Mouse (Mus musculus) erythroblast, embryonic 14.5 days (primary cell): Measurements from ENCODE around the gene Plekhg3. TPM values are rescaled to one million over a fixed set of nuclear protein-coding genes. Genes with fewer than 3 reads are reported as not detected.

ENCODE experiments used
- H3K27me3 ChIP-seq: 2 replicates; pipeline ENCODE4 v1.6.1; 2012; ENCODE audit warnings: inconsistent platforms; ENCODE audit not compliant: control insufficient read depth
- H3K36me3 ChIP-seq: 2 replicates; pipeline ENCODE4 v1.6.1; 2012; ENCODE audit warnings: mild to moderate bottlenecking, inconsistent platforms; ENCODE audit not compliant: control insufficient read depth
- H3K4me1 ChIP-seq: 2 replicates; pipeline ENCODE4 v1.6.1; 2012; ENCODE audit warnings: inconsistent platforms; ENCODE audit not compliant: control insufficient read depth
- H3K4me3 ChIP-seq: replicated peaks from 2 replicates; pipeline ENCODE3; 2012; ENCODE audit warnings: moderate library complexity, mild to moderate bottlenecking, inconsistent platforms
- H3K9me3 ChIP-seq: 2 replicates; pipeline ENCODE4 v1.6.1; 2012; ENCODE audit warnings: low read length, inconsistent platforms, mixed read lengths; ENCODE audit not compliant: control insufficient read depth
- GATA1 ChIP-seq: IDR thresholded peaks from 2 replicates; pipeline ENCODE4 v1.6.1; 2012; ENCODE audit warnings: low read length, inconsistent platforms, mixed read lengths
- TAL1 ChIP-seq: IDR thresholded peaks from 3 replicates; pipeline ENCODE4 v1.6.1; 2012; ENCODE audit warnings: low read length, inconsistent platforms, mixed read lengths
- polyA plus RNA-seq: library from polyadenylated mRNA; stranded (reverse); fragments of >175 nt; gene quantifications from 2 replicates; pipeline ENCODE4 v1.2.3, GENCODE M21; 2012

Gene Plekhg3
- polyA plus RNA-seq, 1 experiment: 0.02 TPM

- H3K4me3 ChIP-seq: no peak overlapping the region
- peaks cover 10% of the 10 kb centered on the region for H3K27me3 ChIP-seq
- H3K9me3 ChIP-seq: no peaks in the 10 kb centered on the region
- no peaks in the 10 kb centered on the region for H3K4me1 ChIP-seq
- H3K36me3 ChIP-seq: no peaks in the 10 kb centered on the region
- TF ChIP-seq GATA1 (no peak), TAL1 (no peak)
These were observed 31.4 kb upstream of the Plekhg3 start for GRCm38 (mm10) chr12:76499276-76499675.

GRCm38 (mm10) chr12:76500055-76500454 is 30.6 kb upstream of the Plekhg3 start:
- Histone ChIP-seq H3K36me3 (no peaks in the 10 kb centered on the region), H3K4me1 (no peaks in the 10 kb centered on the region), H3K27me3 (peaks cover 10% of the 10 kb centered on the region), H3K9me3 (no peaks in the 10 kb centered on the region), H3K4me3 (no peak overlapping the region)
- TF ChIP-seq TAL1 (no peak), GATA1 (no peak)

- H3K4me1 ChIP-seq: no peaks in the 10 kb centered on the region
- H3K27me3 ChIP-seq: peaks cover 3% of the 10 kb centered on the region
- no peaks in the 10 kb centered on the region for H3K36me3 ChIP-seq
- no peak for TF ChIP-seq TAL1
- no peak for TF ChIP-seq GATA1
- no peaks in the 10 kb centered on the region for H3K9me3 ChIP-seq
- no peak overlapping the region for H3K4me3 ChIP-seq
These were observed 29.8 kb upstream of the Plekhg3 start for GRCm38 (mm10) chr12:76500896-76501295.

- Histone ChIP-seq H3K4me3 (no peak overlapping the region), H3K27me3 (no peaks in the 10 kb centered on the region), H3K9me3 (no peaks in the 10 kb centered on the region), H3K36me3 (no peaks in the 10 kb centered on the region), H3K4me1 (no peaks in the 10 kb centered on the region)
- TF ChIP-seq GATA1 (no peak), TAL1 (no peak)
These were observed 27.7 kb upstream of the Plekhg3 start for GRCm38 (mm10) chr12:76502981-76503380.

- H3K27me3 ChIP-seq: no peaks in the 10 kb centered on the region
- H3K4me3 ChIP-seq: no peak overlapping the region
- TF ChIP-seq TAL1 (no peak), GATA1 (no peak)
- H3K36me3 ChIP-seq: no peaks in the 10 kb centered on the region
- H3K4me1 ChIP-seq: no peaks in the 10 kb centered on the region
- H3K9me3 ChIP-seq: no peaks in the 10 kb centered on the region
These were observed 24.2 kb upstream of the Plekhg3 start for GRCm38 (mm10) chr12:76506522-76506921.

GRCm38 (mm10) chr12:76507791-76508190 is 22.9 kb upstream of the Plekhg3 start:
- Histone ChIP-seq H3K4me3 (no peak overlapping the region), H3K36me3 (no peaks in the 10 kb centered on the region), H3K27me3 (no peaks in the 10 kb centered on the region), H3K9me3 (no peaks in the 10 kb centered on the region), H3K4me1 (no peaks in the 10 kb centered on the region)
- TF ChIP-seq TAL1 (no peak), GATA1 (no peak)

- no peaks in the 10 kb centered on the region for H3K27me3 ChIP-seq
- H3K36me3 ChIP-seq: no peaks in the 10 kb centered on the region
- H3K4me1 ChIP-seq: no peaks in the 10 kb centered on the region
- TF ChIP-seq GATA1: no peak
- no peak for TF ChIP-seq TAL1
- no peak overlapping the region for H3K4me3 ChIP-seq
- no peaks in the 10 kb centered on the region for H3K9me3 ChIP-seq
These were observed 21.7 kb upstream of the Plekhg3 start for GRCm38 (mm10) chr12:76508909-76509440.

- H3K9me3 ChIP-seq: no peaks in the 10 kb centered on the region
- H3K4me3 ChIP-seq: no peak overlapping the region
- H3K36me3 ChIP-seq: no peaks in the 10 kb centered on the region
- TF ChIP-seq GATA1: no peak
- TF ChIP-seq TAL1: no peak
- H3K4me1 ChIP-seq: no peaks in the 10 kb centered on the region
- no peaks in the 10 kb centered on the region for H3K27me3 ChIP-seq
These were observed 18.0 kb upstream of the Plekhg3 start for GRCm38 (mm10) chr12:76512731-76513130.

- Histone ChIP-seq H3K4me3 (no peak overlapping the region), H3K9me3 (no peaks in the 10 kb centered on the region), H3K27me3 (no peaks in the 10 kb centered on the region), H3K36me3 (no peaks in the 10 kb centered on the region), H3K4me1 (no peaks in the 10 kb centered on the region)
- TF ChIP-seq TAL1 (no peak), GATA1 (0 out of 2 replicates have a peak, but pooled peaks have one; percentile 7)
These were observed 15.8 kb upstream of the Plekhg3 start for GRCm38 (mm10) chr12:76514842-76515241.

GRCm38 (mm10) chr12:76518000-76518399 is 12.7 kb upstream of the Plekhg3 start:
- Histone ChIP-seq H3K4me3 (no peak overlapping the region), H3K4me1 (no peaks in the 10 kb centered on the region), H3K36me3 (no peaks in the 10 kb centered on the region), H3K9me3 (no peaks in the 10 kb centered on the region), H3K27me3 (no peaks in the 10 kb centered on the region; the same call in 1 of the 2 replicates)
- TF ChIP-seq GATA1: no peak
